Mouse (Mus musculus) adrenal gland, postnatal 14 days (tissue): ENCODE results near the gene Slain2. TPM values are rescaled to one million over a fixed set of nuclear protein-coding genes. Genes with fewer than 3 reads are reported as not detected.
"Not testable (repeated sequence)": the region's sequence is repeated elsewhere in the genome, so short reads cannot be mapped to it uniquely, and the experiment has no call there.

Experiments
- DNase-seq: peaks from one replicate; pipeline ENCODE4 v3.0.0; 2021; ENCODE audit warnings: mixed read lengths
- total RNA-seq: library from RNA; stranded (reverse); gene quantifications from 2 replicates; pipeline ENCODE4 v1.2.3, GENCODE M21; 2021

Gene Slain2
- total RNA-seq, 1 experiment from 2014 or later: 57.0 TPM

- no peak for DNase-seq
Observed at GRCm38 (mm10) chr5:72899255-72899654, 14.8 kb upstream of the Slain2 start.

DNA sequence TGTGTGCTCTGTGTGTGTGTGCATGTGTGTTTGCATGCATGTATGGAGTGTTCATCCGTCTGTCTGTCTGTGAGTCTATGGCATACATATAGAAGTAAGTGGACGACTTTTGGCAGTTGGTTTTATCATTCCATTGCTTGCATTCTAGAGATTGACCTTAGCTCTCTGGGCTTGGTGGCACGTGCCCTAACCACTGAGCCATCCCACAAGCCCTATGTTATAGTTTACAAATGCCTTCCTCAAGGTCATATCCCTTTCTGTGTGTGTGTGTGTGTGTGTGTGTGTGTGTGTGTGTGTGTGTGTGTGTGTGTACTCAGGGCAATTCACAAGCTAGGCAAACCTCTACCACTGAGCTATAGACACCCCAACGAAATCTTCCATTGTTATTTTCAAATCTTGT is 12.2 kb upstream of the Slain2 start:
- no peak for DNase-seq

- no peak for DNase-seq
Observed at GRCm38 (mm10) chr5:72902312-72902711, 11.8 kb upstream of the Slain2 start.

- no peak for DNase-seq
Observed at GRCm38 (mm10) chr5:72902876-72903516, 11.1 kb upstream of the Slain2 start.

GRCm38 (mm10) chr5:72904903-72905790 is 9.0 kb upstream of the Slain2 start:
- DNase-seq: no peak

DNA sequence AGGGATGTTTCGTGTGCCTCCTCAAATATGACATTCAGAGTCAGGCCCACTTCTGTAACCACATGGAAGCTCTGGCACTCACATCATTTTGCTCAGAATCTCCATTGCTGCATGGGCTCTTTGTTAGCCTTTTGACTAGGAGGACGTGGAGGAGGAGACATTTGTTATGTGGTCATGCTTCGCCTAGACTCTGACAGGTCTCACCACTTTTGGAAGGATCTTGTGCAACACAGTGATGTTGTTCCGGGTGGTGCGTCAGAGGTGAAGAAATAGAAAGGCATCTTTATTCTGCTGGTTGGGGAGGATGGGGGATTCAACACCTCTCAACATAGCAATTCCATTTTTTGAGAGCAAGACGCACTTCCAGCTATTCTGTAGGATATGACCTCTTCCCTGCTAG is 6.7 kb upstream of the Slain2 start:
- DNase-seq: no peak

DNA sequence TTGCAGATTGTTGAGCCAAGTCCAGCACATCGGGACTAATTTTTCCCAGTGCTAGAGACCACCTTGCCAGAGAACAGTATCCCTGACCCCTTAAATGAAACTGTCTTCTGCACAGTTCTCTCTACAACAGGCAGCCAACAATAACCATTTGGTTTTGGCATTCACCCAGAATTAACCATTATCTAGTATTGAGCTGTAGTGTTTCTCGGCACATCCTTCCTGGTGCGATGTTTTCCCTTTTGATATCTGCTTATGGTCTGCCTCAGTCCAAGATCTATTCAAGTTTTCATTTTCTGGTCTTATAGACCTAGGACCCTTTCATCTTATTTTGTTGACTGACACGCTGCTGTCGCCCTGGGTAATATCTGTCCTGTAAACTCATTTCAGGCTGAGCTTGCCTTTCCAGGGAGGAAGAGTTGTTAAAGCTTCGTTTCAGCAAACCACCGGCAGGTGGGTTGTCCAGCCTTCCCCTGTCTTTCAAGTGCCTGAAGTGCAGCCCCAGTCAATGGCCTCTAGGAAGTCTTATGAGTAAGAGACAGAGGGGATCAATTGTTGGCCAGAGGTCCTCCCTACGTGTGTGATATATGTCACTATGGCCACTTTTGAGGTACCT is 5.7 kb upstream of the Slain2 start:
- DNase-seq: no peak

- DNase-seq: no peak
Observed at GRCm38 (mm10) chr5:72909363-72909762, 4.7 kb upstream of the Slain2 start.

DNA sequence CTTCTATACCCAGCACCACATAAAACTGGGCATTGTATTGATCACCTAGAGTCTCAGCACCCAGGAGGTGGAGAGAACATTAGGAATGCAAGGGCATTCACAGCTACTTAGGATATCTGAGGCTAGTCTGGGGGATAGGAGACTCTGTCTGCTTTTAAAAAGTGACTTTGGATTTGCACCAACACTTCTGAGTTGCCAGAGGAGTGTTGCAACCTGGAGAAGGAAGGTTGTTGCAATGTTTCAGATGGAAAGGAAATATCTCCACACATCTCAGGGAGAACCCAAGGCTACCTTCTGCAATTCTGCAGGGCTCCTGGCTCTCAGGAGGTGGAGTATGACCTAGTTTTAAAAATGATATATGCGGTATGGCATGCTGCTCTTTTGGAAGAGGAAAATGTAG is 3.7 kb upstream of the Slain2 start:
- peak; percentile 32 for DNase-seq

GRCm38 (mm10) chr5:72911284-72911683 is 2.8 kb upstream of the Slain2 start:
- DNase-seq: no peak

- peak; percentile 79 for DNase-seq
Observed at GRCm38 (mm10) chr5:72914633-72915561, 793 bp downstream of the Slain2 start.

DNA sequence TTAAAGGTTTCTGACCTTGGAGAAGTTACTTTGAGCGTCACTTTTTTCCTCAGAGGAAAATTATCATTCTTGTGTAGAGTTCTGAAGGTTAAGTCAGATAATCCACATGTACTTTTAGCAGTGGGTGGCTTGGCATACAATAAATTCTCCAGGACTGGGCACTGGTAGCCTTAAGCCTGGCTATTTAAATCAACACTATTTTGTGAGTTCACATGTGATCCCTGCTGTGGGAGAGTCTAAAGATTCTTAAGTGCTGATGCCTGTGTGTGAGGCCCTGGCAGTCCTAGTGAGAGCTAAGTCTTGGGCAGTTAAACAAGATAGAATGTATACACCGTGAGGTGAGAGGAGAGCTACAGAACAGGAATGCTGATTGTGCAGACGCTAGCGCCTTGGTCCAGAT is 1.9 kb downstream of the Slain2 start:
- no peak for DNase-seq

DNA sequence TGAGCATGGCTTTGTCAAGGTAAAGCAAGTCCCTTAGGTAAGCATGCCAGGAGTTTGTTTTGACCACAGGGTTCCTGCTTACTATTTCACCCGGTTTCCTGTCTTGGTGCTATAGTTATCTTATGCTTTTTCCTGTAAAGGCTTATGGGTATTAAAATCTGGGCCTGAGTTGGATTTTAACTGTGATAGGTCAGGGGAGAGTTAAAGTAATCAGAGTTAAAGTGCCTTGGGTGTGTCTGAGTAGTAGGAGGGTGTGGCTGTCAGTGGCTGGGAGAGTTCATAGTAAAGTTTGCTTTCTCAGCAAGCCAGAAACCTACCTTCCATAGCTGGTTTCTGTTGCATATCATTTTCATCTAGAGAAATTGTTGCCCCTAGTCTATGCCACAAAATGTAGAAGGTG is 2.7 kb downstream of the Slain2 start:
- no peak for DNase-seq

- no peak for DNase-seq
Observed at GRCm38 (mm10) chr5:72920416-72920815, 6.3 kb downstream of the Slain2 start.

DNA sequence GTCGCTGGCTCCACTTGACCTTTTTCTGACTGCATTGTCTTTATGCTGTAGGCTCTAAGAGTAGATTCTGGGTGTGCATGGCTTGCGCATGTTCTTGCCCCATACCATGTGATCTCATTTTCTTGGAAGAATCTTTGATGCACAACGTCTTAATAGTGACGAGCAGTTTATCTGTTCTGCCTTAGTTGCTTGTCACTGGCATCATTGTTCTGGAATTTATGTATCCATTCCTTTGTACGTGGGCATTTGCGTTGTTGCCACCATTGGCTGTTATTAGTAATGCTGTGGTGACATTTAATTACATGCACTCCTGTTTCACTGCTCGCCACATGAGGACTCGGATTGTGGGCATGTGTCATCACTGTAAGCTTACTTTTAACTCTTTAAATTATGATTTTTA is 7.1 kb downstream of the Slain2 start:
- DNase-seq: no peak

DNA sequence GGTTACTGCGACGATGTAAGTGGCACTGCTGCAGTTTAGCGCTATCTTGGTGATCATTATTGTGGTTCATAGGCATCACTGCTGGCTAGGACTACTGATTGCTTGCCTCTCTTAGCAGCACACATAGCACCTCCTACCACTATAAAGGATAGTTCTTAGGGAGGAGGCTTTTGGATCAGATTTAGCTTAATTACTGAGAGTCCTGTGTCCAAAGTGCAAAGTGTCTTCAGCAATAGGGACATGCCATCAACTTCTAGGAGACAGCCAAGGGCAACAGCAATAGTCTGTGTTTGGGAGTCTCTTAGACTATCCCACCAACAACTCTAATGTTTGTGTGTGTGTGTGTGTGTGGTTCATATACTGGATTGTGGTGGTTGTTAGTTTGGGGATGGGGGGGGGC is 8.7 kb downstream of the Slain2 start:
- no peak for DNase-seq

DNA sequence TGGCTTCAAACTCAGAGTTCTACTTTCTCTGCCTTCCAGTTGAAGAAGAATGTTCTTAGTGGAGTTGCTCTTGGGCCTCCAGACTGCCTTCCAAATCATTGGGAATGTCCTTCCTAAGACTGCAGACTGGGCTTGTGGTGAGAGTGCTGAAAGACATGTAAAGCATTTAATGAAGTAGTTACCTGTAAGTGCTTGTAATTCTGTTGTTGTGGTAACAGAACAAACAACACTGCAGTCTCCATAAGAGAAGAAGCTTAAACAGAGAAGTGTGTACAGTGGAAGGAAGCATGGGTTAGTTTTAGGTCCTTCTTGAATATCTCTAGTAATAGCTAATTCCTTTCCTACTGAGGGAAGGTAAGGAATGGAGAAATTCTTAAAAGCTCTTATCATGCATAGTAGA is 13.0 kb downstream of the Slain2 start:
- DNase-seq: no peak

- DNase-seq: no peak
Observed at GRCm38 (mm10) chr5:72933026-72933675, 19.0 kb downstream of the Slain2 start.

GRCm38 (mm10) chr5:72938421-72938820 is 24.3 kb downstream of the Slain2 start:
- not testable (repeated sequence) for DNase-seq

DNA sequence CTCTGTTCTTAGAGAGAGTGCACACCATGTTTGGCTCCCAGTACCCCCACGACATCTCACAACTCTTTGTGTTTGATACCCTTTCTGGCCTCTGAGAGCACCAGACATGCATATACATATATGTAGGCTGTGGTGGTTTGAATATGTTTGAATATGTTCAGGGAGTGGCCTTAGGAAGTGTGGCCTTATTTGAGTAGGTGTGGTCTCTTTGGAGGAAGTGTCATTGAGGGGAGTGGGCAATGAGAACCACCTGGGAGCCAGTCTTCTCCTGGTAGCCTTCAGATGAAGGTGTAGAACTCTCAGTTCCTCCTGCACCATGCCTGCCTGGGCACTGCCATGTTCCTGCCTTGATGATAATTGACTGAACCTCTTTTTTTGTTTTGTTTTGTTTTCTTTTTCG is 25.2 kb downstream of the Slain2 start:
- DNase-seq: no peak

- no peak for DNase-seq
Observed at GRCm38 (mm10) chr5:72940906-72941432, 26.9 kb downstream of the Slain2 start.
